In the genomic region with DNA sequence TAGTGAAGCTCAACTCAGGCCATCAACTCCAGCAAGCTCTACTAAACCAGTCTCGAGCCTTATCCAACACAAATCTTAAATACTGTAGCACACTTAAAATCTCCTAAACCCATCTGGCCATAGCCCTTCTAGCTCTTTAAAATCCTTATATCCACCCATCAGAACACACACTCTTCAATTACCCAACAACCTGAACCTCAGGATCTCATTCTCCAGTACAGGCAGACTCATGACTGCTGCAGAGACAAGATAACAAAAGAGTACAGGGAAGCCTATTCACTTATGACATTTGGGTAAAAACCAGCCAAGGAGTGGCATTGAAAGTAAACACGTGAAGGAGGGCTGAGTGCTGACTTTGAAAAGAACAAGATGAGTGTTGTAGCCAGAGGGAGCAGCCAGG, we compare ENCODE assay signal across 17 mouse cellular contexts. TPM values are rescaled to one million over a fixed set of nuclear protein-coding genes. Genes with fewer than 3 reads are reported as not detected.
"Had no signal": no experiment of that assay in that cellular context is flagged by ENCODE, and none has a peak within 500 bp of the region (broad histone marks: within the 10 kb centered on the region; RNA-seq: fewer than 3 reads in every experiment).

No protein-coding gene starts in this region.

- H3K36me3 ChIP-seq: lung, embryonic 15.5 days; midbrain, embryonic 13.5 days; midbrain, embryonic 15.5 days; neural tube, embryonic 12.5 days; stomach, embryonic 15.5 days had no signal

- H3K9ac ChIP-seq: lung, embryonic 15.5 days; midbrain, embryonic 13.5 days; midbrain, embryonic 15.5 days; neural tube, embryonic 12.5 days; stomach, embryonic 15.5 days had no signal

- H3K4me3 ChIP-seq: lung, embryonic 15.5 days; megakaryocyte, embryonic 14.5 days; midbrain, embryonic 13.5 days; midbrain, embryonic 15.5 days; neural tube, embryonic 12.5 days; stomach, embryonic 15.5 days had no signal

- H3K27me3 ChIP-seq: lung, embryonic 15.5 days; megakaryocyte, embryonic 14.5 days; midbrain, embryonic 13.5 days; midbrain, embryonic 15.5 days; neural tube, embryonic 12.5 days; stomach, embryonic 15.5 days had no signal

- H3K4me2 ChIP-seq: lung, embryonic 15.5 days; midbrain, embryonic 11.5 days; midbrain, embryonic 13.5 days; midbrain, embryonic 15.5 days; neural tube, embryonic 12.5 days; stomach, embryonic 15.5 days had no signal

- H3K27ac ChIP-seq: lung, embryonic 15.5 days; macrophage; midbrain, embryonic 13.5 days; midbrain, embryonic 15.5 days; neural tube, embryonic 12.5 days; stomach, embryonic 15.5 days; stomach, postnatal 0 days had no signal

- H3K4me1 ChIP-seq: megakaryocyte, embryonic 14.5 days; midbrain, embryonic 13.5 days; midbrain, embryonic 15.5 days; neural tube, embryonic 12.5 days; stomach, embryonic 15.5 days had no signal

- H3K9me3 ChIP-seq: lung, embryonic 15.5 days; midbrain, embryonic 13.5 days; midbrain, embryonic 15.5 days; neural tube, embryonic 12.5 days; stomach, embryonic 15.5 days had no signal

- DNase-seq: lung, adult 2 months; lung, postnatal 14 days; lung, postnatal 36 days; right cerebral cortex, postnatal 25 days; thymus, adult 2 months; thymus, postnatal 25 days; thymus, postnatal 4 days had no signal

- ATAC-seq: lung, postnatal 0 days; midbrain, embryonic 13.5 days; midbrain, embryonic 15.5 days had no signal

RNA-seq across cellular contexts. Expression of a gene that starts 55.4 kb away (rescaled TPM):
- polyA plus RNA-seq: macrophage had no signal
